Mouse (Mus musculus): ENCODE results near the gene Igsf8. TPM values are rescaled to one million over a fixed set of nuclear protein-coding genes. Genes with fewer than 3 reads are reported as not detected.
A peak's percentile ranks its signal among the peaks of the same experiment; 100 is the strongest.

The Igsf8 gene
- total and polyA plus RNA-seq, 2 experiments from 2014 or later: 90.8 to 136 TPM

GRCm38 (mm10) chr1:172318424-172319035, 57.1 kb downstream of the Igsf8 start:
- no peak for TF ChIP-seq CTCF (IDR thresholded peaks at IDR 0.05; ENCODE audit: low read depth)
- no peaks in the 10 kb centered on the region for H3K9me3 ChIP-seq (ENCODE audit: low read length)
- no peak overlapping the region for H3K9ac ChIP-seq (replicated peaks; ENCODE audit: low read length)
- H3K4me2 ChIP-seq (ENCODE audit: low read depth, low read length): no peak overlapping the region
- no peaks in the 10 kb centered on the region for H3K27me3 ChIP-seq (ENCODE audit: insufficient read depth, low read length)
- H3K4me3 ChIP-seq (ENCODE audit: low read length): no peak overlapping the region
- H3K27ac ChIP-seq: no peak overlapping the region
- 62% methylated on average over 19 of the region's 19 CpGs for WGBS
- DNase-seq (ENCODE audit: low spot score) (no peak), ATAC-seq (no peak)
- H3K4me1 ChIP-seq (ENCODE audit: insufficient read depth, low read length): peaks cover 18% of the 10 kb centered on the region
- peaks cover 18% of the 10 kb centered on the region; the same call in 1 of the 2 replicates for H3K36me3 ChIP-seq (ENCODE audit: insufficient read depth, low read length)

DNA sequence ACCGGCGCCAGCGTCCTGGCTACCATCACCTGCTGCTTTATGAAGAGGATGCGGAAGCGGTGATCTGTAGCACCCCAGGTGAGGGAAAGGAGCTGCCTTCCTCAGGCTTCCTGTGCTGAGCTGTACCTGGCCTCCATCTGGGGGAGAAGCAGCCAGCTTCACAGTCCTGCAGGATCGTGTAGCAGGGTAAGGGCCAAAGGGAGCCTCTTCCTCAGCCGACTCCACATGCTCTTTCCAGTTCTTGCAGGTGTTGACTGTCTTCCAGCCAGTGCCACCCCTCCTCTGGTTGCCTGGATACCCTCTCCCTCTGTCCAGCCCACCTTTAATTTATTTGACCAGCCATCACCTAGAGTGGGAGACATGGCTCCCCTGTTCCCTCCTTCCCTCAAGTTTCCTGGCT, 57.9 kb downstream of the Igsf8 start:
- H3K4me2 ChIP-seq (ENCODE audit: low read depth, low read length): no peak overlapping the region
- ATAC-seq (no peak), DNase-seq (ENCODE audit: low spot score) (no peak)
- H3K27ac ChIP-seq: peak overlapping the region; percentile 66
- TF ChIP-seq CTCF (IDR thresholded peaks at IDR 0.05; ENCODE audit: low read depth): no peak
- no peak overlapping the region for H3K4me3 ChIP-seq (ENCODE audit: low read length)
- no peaks in the 10 kb centered on the region for H3K9me3 ChIP-seq (ENCODE audit: low read length)
- H3K9ac ChIP-seq (replicated peaks; ENCODE audit: low read length): no peak overlapping the region
- 60% methylated on average over 7 of the region's 7 CpGs for WGBS
- no peaks in the 10 kb centered on the region for H3K27me3 ChIP-seq (ENCODE audit: insufficient read depth, low read length)
- peaks cover 9% of the 10 kb centered on the region; the same call in 1 of the 2 replicates for H3K4me1 ChIP-seq (ENCODE audit: insufficient read depth, low read length)
- H3K36me3 ChIP-seq (ENCODE audit: insufficient read depth, low read length): peaks cover 18% of the 10 kb centered on the region; the same call in 1 of the 2 replicates

GRCm38 (mm10) chr1:172319921-172320411, 58.5 kb downstream of the Igsf8 start:
- Histone ChIP-seq H3K36me3 (ENCODE audit: insufficient read depth, low read length) (peaks cover 18% of the 10 kb centered on the region; the same call in 1 of the 2 replicates), H3K27ac (peak overlapping the region; percentile 66; the same call in 1 of the 2 replicates), H3K9ac (replicated peaks; ENCODE audit: low read length) (no peak overlapping the region), H3K4me1 (ENCODE audit: insufficient read depth, low read length) (peaks cover 9% of the 10 kb centered on the region; the same call in 1 of the 2 replicates), H3K27me3 (ENCODE audit: insufficient read depth, low read length) (no peaks in the 10 kb centered on the region), H3K9me3 (ENCODE audit: low read length) (no peaks in the 10 kb centered on the region), H3K4me2 (ENCODE audit: low read depth, low read length) (no peak overlapping the region), H3K4me3 (ENCODE audit: low read length) (no peak overlapping the region)
- 26% methylated on average over 5 of the region's 5 CpGs for WGBS
- TF ChIP-seq CTCF (IDR thresholded peaks at IDR 0.05; ENCODE audit: low read depth): no peak
- ATAC-seq: peak; percentile 61
- DNase-seq (ENCODE audit: low spot score): peak; percentile 60

DNA sequence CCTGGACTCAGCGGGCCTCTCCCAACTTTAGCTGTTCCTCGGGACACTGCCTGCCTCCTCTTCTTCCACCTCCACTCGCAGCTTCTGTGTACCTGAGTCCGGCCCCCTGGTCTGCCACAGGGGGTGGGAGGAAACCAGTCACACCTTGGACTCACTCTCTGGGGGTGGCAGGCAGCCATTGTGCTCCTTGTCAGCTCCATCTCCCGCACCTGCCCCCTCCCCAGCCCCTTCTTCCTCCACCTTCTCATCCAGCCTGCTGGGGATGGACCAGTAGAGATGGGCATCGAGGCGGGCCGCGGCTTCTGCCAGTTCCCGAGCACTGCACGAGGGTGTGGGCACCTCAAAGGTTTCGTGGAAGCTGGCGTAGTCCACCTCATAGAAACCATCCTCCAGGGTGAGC, 61.3 kb downstream of the Igsf8 start:
- Histone ChIP-seq H3K4me3 (ENCODE audit: low read length) (no peak overlapping the region), H3K4me2 (ENCODE audit: low read depth, low read length) (no peak overlapping the region), H3K4me1 (ENCODE audit: insufficient read depth, low read length) (peaks cover 9% of the 10 kb centered on the region; the same call in 1 of the 2 replicates), H3K9ac (replicated peaks; ENCODE audit: low read length) (no peak overlapping the region), H3K36me3 (ENCODE audit: insufficient read depth, low read length) (0 out of 2 replicates have a peak, but pooled peaks cover 16% of the 10 kb centered on the region), H3K9me3 (ENCODE audit: low read length) (no peaks in the 10 kb centered on the region), H3K27me3 (ENCODE audit: insufficient read depth, low read length) (no peaks in the 10 kb centered on the region), H3K27ac (no peak overlapping the region)
- 58% methylated on average over 13 of the region's 13 CpGs for WGBS
- no peak for TF ChIP-seq CTCF (IDR thresholded peaks at IDR 0.05; ENCODE audit: low read depth)
- ATAC-seq (no peak), DNase-seq (ENCODE audit: low spot score) (no peak)

DNA sequence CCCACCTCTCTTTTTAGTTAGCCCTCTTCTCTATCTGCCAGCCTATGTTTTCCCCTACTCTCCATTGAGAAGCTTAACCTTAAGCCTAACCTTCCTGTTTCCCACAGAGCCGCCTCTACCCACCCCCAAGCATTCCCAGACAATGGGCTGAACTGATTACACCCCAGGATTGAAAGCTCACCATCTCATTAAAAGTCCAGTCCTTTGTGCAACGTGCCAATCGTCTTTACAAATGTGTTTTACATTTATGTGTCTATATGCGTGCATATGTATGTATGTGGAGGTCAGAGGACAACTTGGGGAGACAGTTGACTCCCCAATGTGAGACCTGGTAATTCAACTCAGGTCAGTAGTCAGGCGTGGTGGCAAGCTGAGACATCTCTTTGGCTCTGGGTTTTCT, 61.9 kb downstream of the Igsf8 start:
- Histone ChIP-seq H3K9ac (replicated peaks; ENCODE audit: low read length) (no peak overlapping the region), H3K4me2 (ENCODE audit: low read depth, low read length) (no peak overlapping the region), H3K27me3 (ENCODE audit: insufficient read depth, low read length) (no peaks in the 10 kb centered on the region), H3K4me1 (ENCODE audit: insufficient read depth, low read length) (peaks cover 8% of the 10 kb centered on the region; the same call in 1 of the 2 replicates), H3K4me3 (ENCODE audit: low read length) (no peak overlapping the region), H3K9me3 (ENCODE audit: low read length) (no peaks in the 10 kb centered on the region), H3K36me3 (ENCODE audit: insufficient read depth, low read length) (0 out of 2 replicates have a peak, but pooled peaks cover 12% of the 10 kb centered on the region), H3K27ac (no peak overlapping the region)
- DNase-seq (ENCODE audit: low spot score) (no peak), ATAC-seq (no peak)
- no peak for TF ChIP-seq CTCF (IDR thresholded peaks at IDR 0.05; ENCODE audit: low read depth)
- WGBS: 28% methylated on average over 5 of the region's 5 CpGs

GRCm38 (mm10) chr1:172323801-172324359, 62.4 kb downstream of the Igsf8 start:
- whole genome bisulfite sequencing: 78% methylated on average over 6 of the region's 6 CpGs
- ATAC-seq: no peak

More at GRCm38 (mm10) chr1:172323801-172324359, 62.4 kb downstream of the Igsf8 start:
- no peaks in the 10 kb centered on the region for H3K9me3 ChIP-seq (ENCODE audit: low read length)
- no peak overlapping the region for H3K4me2 ChIP-seq (ENCODE audit: low read depth, low read length)
- no peaks in the 10 kb centered on the region for H3K27me3 ChIP-seq (ENCODE audit: insufficient read depth, low read length)
- no peak for DNase-seq (ENCODE audit: low spot score)
- no peak for TF ChIP-seq CTCF (IDR thresholded peaks at IDR 0.05; ENCODE audit: low read depth)
- H3K9ac ChIP-seq (replicated peaks; ENCODE audit: low read length): no peak overlapping the region
- H3K36me3 ChIP-seq (ENCODE audit: insufficient read depth, low read length): 0 out of 2 replicates have a peak, but pooled peaks cover 9% of the 10 kb centered on the region
- no peak overlapping the region for H3K4me3 ChIP-seq (ENCODE audit: low read length)
- H3K27ac ChIP-seq: no peak overlapping the region
- peaks cover 3% of the 10 kb centered on the region; the same call in 1 of the 2 replicates for H3K4me1 ChIP-seq (ENCODE audit: insufficient read depth, low read length)

Data from hindbrain, postnatal 0 days (tissue).